Comparison of ENCODE assay signal across 16 mouse cellular contexts in genomic region chr3:84502101-84502500, GRCm38 (mm10).
"Had no signal": no experiment of that assay in that cellular context is flagged by ENCODE, and none has a peak within 500 bp of the region (broad histone marks: within the 10 kb centered on the region; RNA-seq: fewer than 3 reads in every experiment).

No protein-coding gene starts in this region.

- H3K4me3 ChIP-seq: neural tube, embryonic 13.5 days; neural tube, embryonic 15.5 days; stomach, embryonic 15.5 days had no signal

- H3K4me2 ChIP-seq: neural tube, embryonic 13.5 days; neural tube, embryonic 15.5 days; stomach, embryonic 15.5 days had no signal

- H3K27me3 ChIP-seq: neural tube, embryonic 13.5 days; neural tube, embryonic 15.5 days; stomach, embryonic 15.5 days had no signal

- DNase-seq: retina, postnatal 1 day; right cerebral cortex, adult 18-20 months; right cerebral cortex, postnatal 14 days; right cerebral cortex, postnatal 25 days; right cerebral cortex, postnatal 4 days; spleen, adult 18-20 months; thymus, adult 18-20 months; thymus, adult 2 months; thymus, postnatal 14 days; thymus, postnatal 25 days; thymus, postnatal 36 days; thymus, postnatal 4 days had no signal

- H3K9me3 ChIP-seq: neural tube, embryonic 13.5 days; neural tube, embryonic 15.5 days; stomach, embryonic 15.5 days had no signal

- H3K9ac ChIP-seq: neural tube, embryonic 13.5 days; neural tube, embryonic 15.5 days; stomach, embryonic 15.5 days had no signal

- H3K4me1 ChIP-seq: neural tube, embryonic 15.5 days had no signal

- H3K27ac ChIP-seq: neural tube, embryonic 13.5 days; neural tube, embryonic 15.5 days; stomach, embryonic 15.5 days; stomach, postnatal 0 days had no signal
